ENCODE assay signal across 11 mouse cellular contexts in genomic region chr10:109746901-109747300, GRCm38 (mm10).
DNase-seq lines count a peak whose midpoint lies in the region; ATAC-seq and TF ChIP-seq lines count a peak whose summit lies in the region.
"Had no signal": no experiment of that assay in that cellular context is flagged by ENCODE, and none has a peak within 500 bp of the region (broad histone marks: within the 10 kb centered on the region; RNA-seq: fewer than 3 reads in every experiment).

No protein-coding gene starts in this region.

- peak; percentile 35 for TF ChIP-seq CTCF in liver, postnatal 0 days (IDR thresholded peaks at IDR 0.05; ENCODE audit: low read depth)

- 26% methylated on average over 3 of the region's 3 CpGs for WGBS in liver, postnatal 0 days (ENCODE audit: insufficient replicate concordance)
- 57% methylated on average over 3 of the region's 3 CpGs for WGBS in liver, embryonic 11.5 days
- WGBS in neural tube, embryonic 15.5 days, result 44% methylated on average over 3 of the region's 3 CpGs

- H3K27me3 ChIP-seq in liver, postnatal 0 days (ENCODE audit: insufficient read depth, low read length), result no peaks in the 10 kb centered on the region
- H3K27me3 ChIP-seq in liver, embryonic 11.5 days (replicated peaks; ENCODE audit: control insufficient read depth, insufficient read depth, low read length), result no peaks in the 10 kb centered on the region
- H3K27me3 ChIP-seq in neural tube, embryonic 15.5 days (replicated peaks), result no peaks in the 10 kb centered on the region
- H3K27me3 ChIP-seq: embryonic facial prominence, embryonic 15.5 days; liver, embryonic 13.5 days; neural tube, embryonic 13.5 days had no signal

- no peak overlapping the region for H3K27ac ChIP-seq in liver, postnatal 0 days (ENCODE audit: low read depth)
- H3K27ac ChIP-seq in liver, embryonic 11.5 days (ENCODE audit: low read depth, low read length), result no peak overlapping the region
- no peak overlapping the region for H3K27ac ChIP-seq in neural tube, embryonic 15.5 days (replicated peaks)
- H3K27ac ChIP-seq: embryonic facial prominence, embryonic 15.5 days; liver, embryonic 13.5 days; neural tube, embryonic 13.5 days had no signal

- TF ChIP-seq EP300 in liver, postnatal 0 days (IDR thresholded peaks at IDR 0.05; ENCODE audit: low read depth), result no peak

- H3K4me3 ChIP-seq in liver, postnatal 0 days (ENCODE audit: low read depth, low read length), result no peak overlapping the region
- no peak overlapping the region for H3K4me3 ChIP-seq in liver, embryonic 11.5 days (ENCODE audit: low read depth, low read length)
- H3K4me3 ChIP-seq in neural tube, embryonic 15.5 days (replicated peaks), result no peak overlapping the region
- H3K4me3 ChIP-seq: embryonic facial prominence, embryonic 15.5 days; liver, embryonic 13.5 days; neural tube, embryonic 13.5 days had no signal

- no peak overlapping the region for H3K9ac ChIP-seq in liver, postnatal 0 days (replicated peaks)
- no peak overlapping the region for H3K9ac ChIP-seq in liver, embryonic 11.5 days (ENCODE audit: low read depth, low read length)
- H3K9ac ChIP-seq in neural tube, embryonic 15.5 days (replicated peaks), result no peak overlapping the region
- H3K9ac ChIP-seq: embryonic facial prominence, embryonic 15.5 days; liver, embryonic 13.5 days; neural tube, embryonic 13.5 days had no signal

- H3K4me2 ChIP-seq in liver, postnatal 0 days (ENCODE audit: low read depth, low read length), result no peak overlapping the region
- no peak overlapping the region for H3K4me2 ChIP-seq in liver, embryonic 11.5 days
- no peak overlapping the region for H3K4me2 ChIP-seq in neural tube, embryonic 15.5 days
- H3K4me2 ChIP-seq: embryonic facial prominence, embryonic 15.5 days; liver, embryonic 13.5 days; neural tube, embryonic 13.5 days had no signal

- no peak for ATAC-seq in liver, postnatal 0 days
- ATAC-seq in liver, embryonic 11.5 days (replicated peaks; ENCODE audit: low FRiP score), result no peak
- ATAC-seq in neural tube, embryonic 15.5 days (ENCODE audit: low FRiP score), result 0 out of 2 replicates have a peak, but pooled peaks have one; percentile 45
- ATAC-seq in erythroid progenitor cell, adult 5-6 weeks (replicated peaks; ENCODE audit: low FRiP score, poor library complexity, severe bottlenecking), result no peak

- peak; percentile 54 for DNase-seq in embryo, embryonic 10 days (ENCODE audit: low spot score)
- no peak for DNase-seq in embryo, embryonic 9.5 days (ENCODE audit: extremely low spot score)
- DNase-seq in liver, postnatal 0 days, result no peak
- no peak for DNase-seq in liver, embryonic 11.5 days (ENCODE audit: low spot score)
- DNase-seq in cerebellum, adult 9-11 months, result peak; percentile 44
- DNase-seq in ovary, postnatal 14 days (ENCODE audit: low spot score), result no peak
- DNase-seq: liver, embryonic 13.5 days had no signal

- H3K9me3 ChIP-seq in liver, postnatal 0 days (ENCODE audit: low read length), result no peaks in the 10 kb centered on the region
- H3K9me3 ChIP-seq in liver, embryonic 11.5 days (ENCODE audit: control insufficient read depth, low read length), result no peaks in the 10 kb centered on the region
- H3K9me3 ChIP-seq in neural tube, embryonic 15.5 days (replicated peaks), result no peaks in the 10 kb centered on the region
- H3K9me3 ChIP-seq: liver, embryonic 13.5 days had no signal

- H3K4me1 ChIP-seq in liver, postnatal 0 days (ENCODE audit: insufficient read depth), result no peaks in the 10 kb centered on the region
- H3K4me1 ChIP-seq in liver, embryonic 11.5 days (replicated peaks; ENCODE audit: control insufficient read depth, insufficient read depth, low read length), result no peaks in the 10 kb centered on the region
- no peaks in the 10 kb centered on the region for H3K4me1 ChIP-seq in neural tube, embryonic 15.5 days
- H3K4me1 ChIP-seq: embryonic facial prominence, embryonic 15.5 days; liver, embryonic 13.5 days; neural tube, embryonic 13.5 days had no signal

- H3K36me3 ChIP-seq in liver, postnatal 0 days (replicated peaks; ENCODE audit: insufficient read depth, low read length), result no peaks in the 10 kb centered on the region
- no peaks in the 10 kb centered on the region for H3K36me3 ChIP-seq in liver, embryonic 11.5 days (ENCODE audit: control insufficient read depth, insufficient read depth, low read length)
- peaks cover 13% of the 10 kb centered on the region for H3K36me3 ChIP-seq in neural tube, embryonic 15.5 days
- H3K36me3 ChIP-seq: embryonic facial prominence, embryonic 15.5 days; liver, embryonic 13.5 days had no signal

Comparison
In these comparisons a context has a peak if more than half of its experiments do, and no peak if none do; other contexts are left out.
1. DNase-seq: peak in embryo, embryonic 10 days (single experiment) and cerebellum, adult 9-11 months (single experiment); none in embryo, embryonic 9.5 days (single experiment), liver, postnatal 0 days (single experiment), liver, embryonic 11.5 days (single experiment) and ovary, postnatal 14 days (single experiment).